Mouse (Mus musculus) liver, embryonic 14.5 days (tissue): ENCODE measurements at regions not wholly inside any gene's neighbourhood (a gene's known extent, or its start where the extent isn't known, plus 50 kb on each side); places are given as distances from the start of the nearest gene placed in this dataset.

Source experiments
- CTCF ChIP-seq: IDR thresholded peaks from 2 replicates; pipeline ENCODE4 v1.5.1; 2016; ENCODE audit warnings: antibody characterized with exemption, low read depth, control low read depth
- EP300 ChIP-seq: IDR thresholded peaks from 2 replicates; pipeline ENCODE4 v1.6.1; 2016; ENCODE audit warnings: antibody characterized with exemption, low read depth

DNA sequence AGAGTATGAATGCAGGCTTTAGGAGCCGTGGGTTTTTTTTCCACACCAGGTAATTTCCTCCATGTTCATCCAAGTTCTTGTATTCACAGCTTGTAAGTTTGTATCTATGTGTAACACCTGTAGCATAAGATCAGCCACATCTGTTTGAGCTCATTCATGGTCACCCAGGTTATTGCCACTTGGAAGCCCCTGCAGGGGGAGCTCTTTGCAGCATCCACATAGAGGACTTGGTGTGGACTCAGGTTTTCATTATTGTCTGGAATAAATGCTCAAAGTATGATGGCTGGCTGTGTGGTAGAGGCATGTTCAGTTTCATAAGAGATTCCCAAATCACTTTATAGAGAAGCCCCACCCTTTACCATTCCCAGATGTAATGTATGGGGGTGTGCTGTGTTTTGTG, 452.4 kb upstream of the Cdh4 start:
- TF ChIP-seq CTCF: no peak
- no peak for TF ChIP-seq EP300
